Mouse (Mus musculus) liver, embryonic 12.5 days (tissue): ENCODE measurements around the gene Tpcn2. TPM values are rescaled to one million over a fixed set of nuclear protein-coding genes. Genes with fewer than 3 reads are reported as not detected.
A peak's percentile ranks its signal among the peaks of the same experiment; 100 is the strongest.

Source experiments
- ATAC-seq: fragments of 200-750 bp; cut with Nextera tagmentation; 2 replicates; pipeline ENCODE4 v1.8.0; 2017; ENCODE audit warnings: moderate number of reproducible peaks, mild to moderate bottlenecking, moderate library complexity
- H3K27ac ChIP-seq: fragments of 300-500 bp; sonication (generic); 2 replicates; pipeline ENCODE4 v1.5.1; 2016; ENCODE audit warnings: mild to moderate bottlenecking
- H3K27me3 ChIP-seq: fragments of 300-500 bp; sonication (generic); replicated peaks from 2 replicates; pipeline ENCODE4 v1.6.1; 2016; ENCODE audit warnings: mild to moderate bottlenecking, moderate library complexity
- H3K36me3 ChIP-seq: fragments of 300-500 bp; sonication (generic); 2 replicates; pipeline ENCODE4 v1.6.1; 2016; ENCODE audit warnings: mild to moderate bottlenecking, moderate library complexity
- H3K4me1 ChIP-seq: fragments of 300-500 bp; sonication (generic); 2 replicates; pipeline ENCODE4 v1.6.1; 2016
- H3K4me2 ChIP-seq: fragments of 300-500 bp; sonication (generic); 2 replicates; pipeline ENCODE4 v1.6.1; 2016; ENCODE audit warnings: mild to moderate bottlenecking, moderate library complexity
- H3K4me3 ChIP-seq: fragments of 300-500 bp; sonication (generic); 2 replicates; pipeline ENCODE4 v1.5.1; 2016; ENCODE audit warnings: mild to moderate bottlenecking, moderate library complexity
- H3K9ac ChIP-seq: fragments of 300-500 bp; sonication (generic); 2 replicates; pipeline ENCODE4 v1.6.1; 2016; ENCODE audit warnings: mild to moderate bottlenecking, moderate library complexity
- H3K9me3 ChIP-seq: fragments of 300-500 bp; sonication (generic); replicated peaks from 2 replicates; pipeline ENCODE4 v1.6.1; 2016; ENCODE audit warnings: mild to moderate bottlenecking, moderate library complexity
- WGBS: fragments of 180-500 bp; shearing (Covaris S2); methylation state at CpG from one replicate; pipeline ENCODE4 v1.1.7; 2016; ENCODE audit not compliant: insufficient replicate concordance; 5-methylcytosine and 5-hydroxymethylcytosine counted together
- polyA plus RNA-seq: library from polyadenylated mRNA; unstranded; fragments of >200 nt; fragmentation: Nextera tagmentation; extraction: Ambion mirVana; gene quantifications from 2 replicates; pipeline ENCODE4 v1.2.1, GENCODE M21; 2016

The Tpcn2 gene
- polyA plus RNA-seq: 2.9 and 3.1 TPM in 2 replicates

GRCm38 (mm10) chr7:145283487-145284187, at the start of gene Tpcn2:
TSS of gene Tpcn2 (minus strand) at chr7:145284011.
- Histone ChIP-seq H3K27ac (no peak within 1 kb of the TSS), H3K4me2 (peak within 1 kb of the TSS; percentile 78), H3K36me3 (peaks cover 14% of the 10 kb centered on the region), H3K4me1 (peaks cover 29% of the 10 kb centered on the region), H3K4me3 (peak within 1 kb of the TSS; percentile 59), H3K27me3 (no peaks in the 10 kb centered on the region), H3K9ac (peak within 1 kb of the TSS; percentile 71), H3K9me3 (no peaks in the 10 kb centered on the region)
- peak; percentile 88 for ATAC-seq
- 2% methylated on average over 18 of the region's 18 CpGs for WGBS

DNA sequence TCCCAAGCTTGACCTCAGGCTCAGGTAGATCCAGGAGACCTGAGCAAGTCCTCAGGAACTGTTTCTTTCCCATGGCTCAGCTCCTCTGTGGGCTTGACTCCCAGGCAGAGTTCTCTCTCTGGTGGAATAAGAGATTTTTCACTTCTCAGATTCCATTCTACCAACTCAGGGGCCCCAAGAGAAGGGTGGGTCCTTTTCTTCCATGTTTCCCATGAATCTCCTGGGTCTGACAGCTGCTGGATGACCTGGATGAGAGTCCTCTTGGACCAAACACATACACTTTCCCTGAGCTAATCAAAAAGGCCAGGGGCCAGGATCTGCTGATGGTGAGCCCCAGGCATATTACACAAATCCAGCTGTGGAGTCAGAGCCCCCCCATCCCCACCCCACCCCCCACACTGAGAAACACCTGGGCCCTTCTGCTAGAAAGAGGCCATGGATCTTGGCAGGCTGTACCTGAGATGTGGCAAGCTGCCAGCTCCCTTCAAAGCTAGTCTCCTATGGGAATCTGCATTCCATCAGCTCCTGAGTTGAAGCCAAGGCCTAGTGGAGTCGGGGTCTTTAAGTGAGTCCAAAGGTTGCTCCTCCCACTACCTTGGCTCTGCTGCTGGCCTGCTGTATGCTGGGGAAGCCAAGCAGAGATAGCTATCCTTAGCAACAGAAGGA, 48.7 kb upstream of the Tpcn2 start:
- Histone ChIP-seq H3K36me3 (no peaks in the 10 kb centered on the region), H3K27me3 (no peaks in the 10 kb centered on the region), H3K4me1 (no peaks in the 10 kb centered on the region), H3K27ac (no peak overlapping the region), H3K9me3 (no peaks in the 10 kb centered on the region), H3K4me2 (no peak overlapping the region), H3K9ac (no peak overlapping the region), H3K4me3 (no peak overlapping the region)
- WGBS: 69% methylated on average over 1 of the region's 1 CpGs
- ATAC-seq: no peak

DNA sequence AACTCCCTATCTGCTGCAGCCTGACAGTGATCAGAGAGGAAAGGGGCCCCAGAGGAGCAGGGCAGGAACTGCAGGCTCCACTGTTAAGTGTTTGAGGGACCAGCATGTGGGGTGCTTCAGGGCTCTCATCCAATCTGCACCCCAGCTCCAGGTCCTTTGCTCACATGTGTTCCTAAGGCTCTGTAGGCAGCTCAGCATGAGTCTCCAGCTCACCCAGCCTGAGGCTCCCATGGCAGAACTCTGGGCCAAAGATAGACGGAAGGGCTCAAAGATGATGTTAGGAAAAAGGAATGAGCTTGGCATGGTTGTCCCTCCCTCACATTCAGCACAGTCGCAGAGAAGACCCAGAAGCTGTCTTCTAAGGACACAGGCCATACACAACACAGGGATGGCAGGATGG, 46.8 kb upstream of the Tpcn2 start:
- Histone ChIP-seq H3K27ac (no peak overlapping the region), H3K36me3 (no peaks in the 10 kb centered on the region), H3K9me3 (no peaks in the 10 kb centered on the region), H3K27me3 (no peaks in the 10 kb centered on the region), H3K4me3 (no peak overlapping the region), H3K4me1 (peaks cover 5% of the 10 kb centered on the region), H3K4me2 (no peak overlapping the region), H3K9ac (no peak overlapping the region)
- ATAC-seq: no peak
- WGBS: 51% methylated on average over 2 of the region's 2 CpGs

DNA sequence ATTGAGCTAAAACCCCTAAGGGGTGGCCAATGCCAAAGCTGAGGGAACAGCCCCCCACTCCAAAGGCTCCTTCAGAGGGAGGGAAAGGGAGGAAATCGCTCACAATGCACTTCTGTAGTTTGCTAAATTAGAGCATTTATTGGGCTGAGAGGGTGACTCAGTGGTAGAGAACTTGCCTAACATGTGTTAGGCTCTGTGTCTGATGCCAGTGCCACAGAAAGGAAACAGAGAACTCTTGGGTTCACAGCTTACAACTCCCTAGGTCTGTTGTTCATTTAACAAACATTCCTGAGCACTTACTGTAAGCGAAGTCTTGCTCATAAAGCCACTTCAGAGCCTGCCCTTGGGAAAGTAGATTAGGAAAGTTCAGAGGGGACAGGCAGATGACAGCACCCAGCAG, 46.2 kb upstream of the Tpcn2 start:
- no peak overlapping the region for H3K4me3 ChIP-seq
- no peaks in the 10 kb centered on the region for H3K36me3 ChIP-seq
- no peak overlapping the region for H3K9ac ChIP-seq
- no peaks in the 10 kb centered on the region; the same call in 1 of the 2 replicates for H3K27me3 ChIP-seq
- 59% methylated on average over 2 of the region's 2 CpGs for WGBS
- ATAC-seq: no peak
- no peaks in the 10 kb centered on the region for H3K9me3 ChIP-seq
- no peak overlapping the region for H3K27ac ChIP-seq
- peaks cover 7% of the 10 kb centered on the region for H3K4me1 ChIP-seq
- no peak overlapping the region for H3K4me2 ChIP-seq

DNA sequence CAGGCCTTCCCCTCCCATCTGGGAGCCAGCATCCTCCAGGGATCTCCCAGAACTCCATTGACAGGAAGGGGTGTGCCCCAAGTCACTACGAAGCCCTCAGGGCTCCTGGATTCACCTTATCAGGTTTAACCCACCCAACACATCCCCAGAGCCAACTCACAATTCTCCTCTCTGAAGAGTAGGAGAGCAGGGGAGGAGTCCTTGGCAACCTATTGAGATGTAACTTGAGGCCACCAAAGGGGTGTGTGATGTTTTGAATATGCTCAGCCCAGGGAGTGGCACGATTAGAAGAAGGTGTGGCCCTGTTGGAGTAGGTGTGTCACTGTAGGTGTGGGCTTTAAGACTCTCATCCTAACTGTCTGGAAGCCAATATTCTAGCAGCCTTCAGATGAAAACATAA, 41.9 kb upstream of the Tpcn2 start:
- peaks cover 7% of the 10 kb centered on the region for H3K4me1 ChIP-seq
- no peak for ATAC-seq

DNA sequence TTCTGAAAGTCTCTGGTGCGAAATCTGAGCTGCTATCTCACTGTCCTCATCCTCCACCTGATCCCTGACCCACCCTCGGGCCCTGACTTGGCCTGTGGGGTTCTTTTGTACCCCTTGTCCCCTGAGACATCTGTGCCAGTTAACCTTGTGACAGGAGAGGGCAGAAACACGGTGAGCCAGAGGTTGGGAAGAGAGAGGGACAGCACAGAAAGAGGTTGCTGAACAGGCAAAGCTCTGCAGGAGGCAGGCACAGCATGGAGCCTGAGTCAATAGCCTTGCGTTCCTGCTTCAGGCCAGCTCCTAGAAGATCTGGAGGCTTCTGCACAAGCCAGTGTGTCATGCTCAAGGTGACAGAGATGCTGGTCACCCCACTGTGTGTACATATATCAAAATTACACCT, 39.8 kb upstream of the Tpcn2 start:
- H3K27ac ChIP-seq: no peak overlapping the region
- no peaks in the 10 kb centered on the region; the same call in 1 of the 2 replicates for H3K27me3 ChIP-seq
- H3K9ac ChIP-seq: no peak overlapping the region
- H3K4me3 ChIP-seq: no peak overlapping the region
- H3K9me3 ChIP-seq: no peaks in the 10 kb centered on the region
- H3K4me2 ChIP-seq: no peak overlapping the region
- H3K4me1 ChIP-seq: peaks cover 7% of the 10 kb centered on the region
- no peaks in the 10 kb centered on the region for H3K36me3 ChIP-seq
- WGBS: 34% methylated on average over 4 of the region's 4 CpGs
- no peak for ATAC-seq

More for the DNA sequence above, 41.9 kb upstream of the Tpcn2 start:
- Histone ChIP-seq H3K9ac (no peak overlapping the region), H3K4me3 (no peak overlapping the region), H3K27me3 (no peaks in the 10 kb centered on the region; the same call in 1 of the 2 replicates), H3K9me3 (no peaks in the 10 kb centered on the region), H3K36me3 (no peaks in the 10 kb centered on the region), H3K4me2 (no peak overlapping the region), H3K27ac (no peak overlapping the region)
- 15% methylated on average over 2 of the region's 2 CpGs for WGBS

DNA sequence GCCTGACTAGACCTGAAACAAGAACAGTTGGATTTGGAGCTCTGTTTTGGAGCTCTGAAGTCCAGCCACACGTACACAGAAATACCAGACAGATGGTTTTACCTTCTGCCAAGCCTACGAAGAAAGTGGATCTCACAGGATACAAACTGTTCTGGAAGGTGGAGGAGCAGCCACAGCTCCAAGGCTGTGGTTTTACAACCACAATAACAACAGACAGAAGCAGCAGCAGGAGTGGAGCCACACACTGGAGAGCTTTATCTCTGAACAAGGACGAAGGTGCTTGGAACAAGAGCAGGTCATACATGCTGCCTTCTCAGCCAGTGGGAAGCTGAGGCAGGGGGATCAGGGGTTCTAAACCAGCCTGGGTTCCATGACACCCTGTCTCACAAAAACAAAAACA, 35.7 kb upstream of the Tpcn2 start:
- no peak for ATAC-seq
- H3K36me3 ChIP-seq: no peaks in the 10 kb centered on the region
- H3K4me2 ChIP-seq: no peak overlapping the region
- WGBS: 38% methylated on average over 3 of the region's 3 CpGs
- H3K9me3 ChIP-seq: no peaks in the 10 kb centered on the region
- no peaks in the 10 kb centered on the region for H3K27me3 ChIP-seq
- H3K4me1 ChIP-seq: no peaks in the 10 kb centered on the region
- H3K27ac ChIP-seq: no peak overlapping the region
- H3K9ac ChIP-seq: no peak overlapping the region
- H3K4me3 ChIP-seq: no peak overlapping the region

DNA sequence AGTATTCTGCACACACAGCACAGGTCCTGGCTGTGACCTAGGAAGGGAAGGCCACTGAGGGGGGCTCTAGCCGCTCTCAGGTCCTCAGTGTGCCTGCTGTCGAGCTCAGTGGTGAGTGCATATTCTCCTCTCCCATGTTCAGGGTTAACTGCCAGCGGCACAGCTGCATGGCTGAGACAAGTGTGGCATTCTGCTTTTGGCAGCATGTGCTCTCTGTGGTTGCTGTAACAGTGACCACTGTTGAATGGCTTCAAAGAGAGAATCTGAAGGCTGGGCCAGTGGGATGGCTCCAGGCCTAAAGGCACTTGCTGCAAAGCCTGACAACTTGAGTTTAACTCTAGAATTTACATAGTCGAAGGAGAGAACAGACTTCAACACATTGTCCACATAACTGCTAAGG, 33.7 kb upstream of the Tpcn2 start:
- Histone ChIP-seq H3K4me1 (no peaks in the 10 kb centered on the region), H3K9ac (no peak overlapping the region), H3K27ac (no peak overlapping the region), H3K4me2 (no peak overlapping the region), H3K36me3 (no peaks in the 10 kb centered on the region), H3K4me3 (no peak overlapping the region), H3K9me3 (no peaks in the 10 kb centered on the region), H3K27me3 (no peaks in the 10 kb centered on the region)
- 57% methylated on average over 4 of the region's 4 CpGs for WGBS
- no peak for ATAC-seq

- Histone ChIP-seq H3K4me1 (no peaks in the 10 kb centered on the region), H3K9ac (no peak within 1 kb of the TSS), H3K4me3 (no peak within 1 kb of the TSS), H3K27ac (no peak within 1 kb of the TSS), H3K4me2 (no peak within 1 kb of the TSS), H3K9me3 (no peaks in the 10 kb centered on the region), H3K27me3 (peaks cover 6% of the 10 kb centered on the region; the same call in 1 of the 2 replicates), H3K36me3 (no peaks in the 10 kb centered on the region)
- ATAC-seq: no peak
- WGBS: 77% methylated on average over 6 of the region's 6 CpGs
These were observed 31.1 kb upstream of the Tpcn2 start, which contains the start of gene Mrgprd for GRCm38 (mm10) chr7:145314785-145315411. TSS of gene Mrgprd (plus strand) at chr7:145314835.

DNA sequence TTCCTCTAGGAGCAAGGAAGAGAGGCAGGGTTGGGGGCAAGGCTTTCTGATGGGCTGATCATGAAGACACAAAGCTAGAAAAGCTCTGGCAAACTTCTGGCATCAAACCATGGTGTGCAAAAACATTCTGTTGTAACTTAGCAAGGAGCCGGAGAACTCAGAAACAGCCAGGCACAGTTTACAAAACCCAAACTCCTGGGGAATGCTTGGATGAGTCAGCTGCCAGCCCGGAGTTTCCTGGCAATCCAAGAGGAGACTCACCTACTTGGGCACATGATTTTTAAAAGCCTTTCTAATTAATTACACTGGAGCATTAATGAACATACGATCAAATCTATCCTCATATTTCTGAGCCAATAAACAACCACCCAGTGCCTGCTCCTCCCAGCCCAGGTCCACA, 28.3 kb upstream of the Tpcn2 start:
- ATAC-seq: no peak

DNA sequence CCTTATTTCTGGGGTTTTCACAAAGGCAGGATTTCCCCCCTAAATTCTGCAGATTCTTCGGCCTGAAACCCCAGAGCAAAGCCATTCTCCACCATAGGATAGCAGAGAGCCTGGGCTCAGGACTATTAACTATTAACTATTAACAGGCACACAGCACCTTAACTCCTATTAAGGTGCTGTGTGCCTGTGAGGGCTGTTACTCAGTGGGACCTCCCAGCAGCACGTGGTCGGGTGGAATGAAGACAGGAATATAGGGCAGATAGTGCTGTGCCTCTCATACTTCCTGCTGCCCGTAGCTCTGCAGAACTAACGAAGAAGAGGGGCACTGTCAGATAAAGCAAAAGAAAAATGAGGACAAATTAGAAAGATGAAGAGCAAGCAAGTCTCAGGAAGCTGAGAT, 26.7 kb upstream of the Tpcn2 start:
- Histone ChIP-seq H3K27me3 (peaks cover 15% of the 10 kb centered on the region; the same call in 1 of the 2 replicates), H3K4me1 (no peaks in the 10 kb centered on the region), H3K9ac (no peak overlapping the region), H3K27ac (no peak overlapping the region), H3K4me2 (no peak overlapping the region), H3K36me3 (no peaks in the 10 kb centered on the region), H3K9me3 (no peaks in the 10 kb centered on the region), H3K4me3 (no peak overlapping the region)
- no peak for ATAC-seq
- WGBS: 41% methylated on average over 5 of the region's 5 CpGs

More for the DNA sequence above, 28.3 kb upstream of the Tpcn2 start:
- H3K9ac ChIP-seq: no peak overlapping the region
- no peak overlapping the region for H3K4me2 ChIP-seq
- H3K4me1 ChIP-seq: no peaks in the 10 kb centered on the region
- no peaks in the 10 kb centered on the region for H3K9me3 ChIP-seq
- no peak overlapping the region for H3K27ac ChIP-seq
- no peaks in the 10 kb centered on the region for H3K36me3 ChIP-seq
- WGBS: 69% methylated on average over 3 of the region's 3 CpGs
- H3K27me3 ChIP-seq: peaks cover 15% of the 10 kb centered on the region; the same call in 1 of the 2 replicates
- H3K4me3 ChIP-seq: no peak overlapping the region

DNA sequence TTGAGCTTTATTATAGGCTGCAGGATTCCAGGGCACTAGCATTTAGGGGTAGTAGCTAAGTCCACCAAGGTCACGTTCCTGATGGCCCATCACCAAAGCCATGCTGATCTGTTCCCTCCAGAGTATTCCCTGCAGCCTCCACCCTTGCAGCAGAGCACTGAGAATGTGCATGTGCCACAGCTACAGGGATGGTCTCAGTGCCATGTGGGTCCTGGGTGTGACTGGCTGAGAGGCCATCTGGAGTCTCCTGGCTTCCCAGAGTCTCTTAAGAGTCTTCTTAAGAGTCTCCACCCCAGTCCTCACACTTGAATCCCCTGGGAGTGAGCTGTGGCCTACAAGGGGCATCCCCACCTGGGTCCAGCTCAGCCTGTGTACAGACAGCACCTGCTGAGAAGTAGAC, 26.1 kb upstream of the Tpcn2 start:
- ATAC-seq: no peak
- peaks cover 15% of the 10 kb centered on the region; the same call in 1 of the 2 replicates for H3K27me3 ChIP-seq
- H3K27ac ChIP-seq: no peak overlapping the region
- H3K9ac ChIP-seq: no peak overlapping the region
- no peak overlapping the region for H3K4me2 ChIP-seq
- no peaks in the 10 kb centered on the region for H3K9me3 ChIP-seq
- no peaks in the 10 kb centered on the region for H3K4me1 ChIP-seq
- H3K36me3 ChIP-seq: no peaks in the 10 kb centered on the region
- WGBS: 50% methylated on average over 1 of the region's 1 CpGs
- no peak overlapping the region for H3K4me3 ChIP-seq
